Mouse (Mus musculus): ENCODE measurements around the gene Meiob.

GRCm38 (mm10) chr17:24886932-24887271 lies 82.8 kb downstream of the Meiob start:
- TF ChIP-seq POLR2A (IDR thresholded peaks at IDR 0.05; ENCODE audit: insufficient read depth, low read length) (no peak), CTCF (IDR thresholded peaks at IDR 0.05; ENCODE audit: low read depth, low read length) (no peak), EP300 (IDR thresholded peaks at IDR 0.05; ENCODE audit: insufficient read depth, low read depth, low read length) (no peak)

All from ES-Bruce4 (cell line).